9 mouse cellular contexts compared by ENCODE assay signal in the genomic region with DNA sequence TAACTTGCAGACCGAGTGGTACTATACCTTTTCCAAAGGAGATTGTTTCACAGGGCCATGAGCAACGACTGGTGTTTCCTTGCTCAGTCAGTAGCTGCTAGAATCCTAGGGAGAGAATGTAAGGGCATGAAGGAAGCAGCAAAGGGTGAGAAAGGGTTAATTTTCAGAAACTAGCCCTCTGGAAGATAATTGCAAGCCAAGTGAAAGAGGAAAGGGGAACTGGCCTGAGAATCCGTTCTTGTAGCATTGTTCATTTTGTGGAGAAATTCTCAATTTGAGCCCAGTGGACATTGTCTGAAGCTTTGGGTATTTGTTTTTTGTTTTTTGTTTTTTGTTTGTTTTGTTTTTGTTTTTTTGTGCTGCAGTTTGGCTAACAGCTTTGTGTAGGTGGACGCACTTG.
DNase-seq lines count a peak whose midpoint lies in the region; ATAC-seq and TF ChIP-seq lines count a peak whose summit lies in the region.
"Had no signal": no experiment of that assay in that cellular context is flagged by ENCODE, and none has a peak within 500 bp of the region (broad histone marks: within the 10 kb centered on the region; RNA-seq: fewer than 3 reads in every experiment).

No protein-coding gene starts in this region.

- WGBS in forebrain, embryonic 14.5 days = 19% methylated on average over 4 of the region's 4 CpGs
- WGBS in liver, embryonic 11.5 days = 56% methylated on average over 4 of the region's 4 CpGs

- H3K4me3 ChIP-seq in gastrocnemius, adult 2 months = no peak overlapping the region
- H3K4me3 ChIP-seq in forebrain, embryonic 14.5 days (ENCODE audit: low read depth, low read length) = no peak overlapping the region
- no peak overlapping the region for H3K4me3 ChIP-seq in liver, embryonic 11.5 days (ENCODE audit: low read depth, low read length)
- H3K4me3 ChIP-seq: limb, embryonic 10.5 days had no signal

- no peaks in the 10 kb centered on the region for H3K27me3 ChIP-seq in forebrain, embryonic 14.5 days (replicated peaks; ENCODE audit: control insufficient read depth, insufficient read depth, low read length)
- H3K27me3 ChIP-seq in liver, embryonic 11.5 days (replicated peaks; ENCODE audit: control insufficient read depth, insufficient read depth, low read length) = no peaks in the 10 kb centered on the region

- no peak for TF ChIP-seq CTCF in gastrocnemius, adult 2 months (IDR thresholded peaks at IDR 0.05)

- H3K9me3 ChIP-seq in forebrain, embryonic 14.5 days (replicated peaks; ENCODE audit: control insufficient read depth, low read length) = no peaks in the 10 kb centered on the region
- no peaks in the 10 kb centered on the region for H3K9me3 ChIP-seq in liver, embryonic 11.5 days (ENCODE audit: control insufficient read depth, low read length)
- H3K9me3 ChIP-seq: limb, embryonic 10.5 days had no signal

- no peak overlapping the region for H3K4me2 ChIP-seq in forebrain, embryonic 14.5 days (ENCODE audit: low read length)
- no peak overlapping the region for H3K4me2 ChIP-seq in liver, embryonic 11.5 days

- no peak overlapping the region for H3K9ac ChIP-seq in forebrain, embryonic 14.5 days (ENCODE audit: low read length)
- no peak overlapping the region for H3K9ac ChIP-seq in liver, embryonic 11.5 days (ENCODE audit: low read depth, low read length)

- DNase-seq in gastrocnemius, adult 2 months = no peak
- DNase-seq in gastrocnemius, postnatal 36 days = no peak
- peak; percentile 53 for DNase-seq in forebrain, embryonic 14.5 days (ENCODE audit: low spot score)
- peak; percentile 72 for DNase-seq in retina, postnatal 1 day
- no peak for DNase-seq in kidney, adult 9 months
- DNase-seq in liver, embryonic 11.5 days (ENCODE audit: low spot score) = no peak
- DNase-seq in thymus, postnatal 10 days (ENCODE audit: low spot score in 2 of 2) = no peak

- H3K27ac ChIP-seq in gastrocnemius, adult 2 months = peak overlapping the region; percentile 74; the same call in 1 of the 2 replicates
- peak overlapping the region; percentile 77; the same call in 1 of the 2 replicates for H3K27ac ChIP-seq in forebrain, embryonic 14.5 days (ENCODE audit: low read depth, low read length)
- no peak overlapping the region for H3K27ac ChIP-seq in liver, embryonic 11.5 days (ENCODE audit: low read depth, low read length)
- H3K27ac ChIP-seq: limb, embryonic 10.5 days had no signal

- intact Hi-C loops in gastrocnemius, adult 2 months (cut with DNase I) = no loop called here
- intact Hi-C loops in gastrocnemius, postnatal 36 days (cut with DNase I) = no loop called here

- H3K36me3 ChIP-seq in forebrain, embryonic 14.5 days (ENCODE audit: control insufficient read depth, insufficient read depth, low read length) = no peaks in the 10 kb centered on the region
- no peaks in the 10 kb centered on the region for H3K36me3 ChIP-seq in liver, embryonic 11.5 days (ENCODE audit: control insufficient read depth, insufficient read depth, low read length)
- H3K36me3 ChIP-seq: limb, embryonic 10.5 days had no signal

- H3K4me1 ChIP-seq in forebrain, embryonic 14.5 days (ENCODE audit: control insufficient read depth, insufficient read depth, low read length) = peaks cover 15% of the 10 kb centered on the region; the same call in 1 of the 2 replicates
- H3K4me1 ChIP-seq in liver, embryonic 11.5 days (replicated peaks; ENCODE audit: control insufficient read depth, insufficient read depth, low read length) = no peaks in the 10 kb centered on the region
- H3K4me1 ChIP-seq: limb, embryonic 10.5 days had no signal

- ATAC-seq in forebrain, embryonic 14.5 days = peak; percentile 0; the same call in 1 of the 2 replicates
- ATAC-seq in megakaryocyte, adult 5-6 weeks (ENCODE audit: poor library complexity, severe bottlenecking) = peak; percentile 73
- no peak for ATAC-seq in liver, embryonic 11.5 days (replicated peaks; ENCODE audit: low FRiP score)

Comparison
In these comparisons a context has a peak if more than half of its experiments do, and no peak if none do; other contexts are left out.
1. DNase-seq: peak in forebrain, embryonic 14.5 days (single experiment) and retina, postnatal 1 day (single experiment); none in gastrocnemius, adult 2 months (single experiment), gastrocnemius, postnatal 36 days (0 of 2), kidney, adult 9 months (single experiment), liver, embryonic 11.5 days (single experiment) and thymus, postnatal 10 days (0 of 2).